Mouse (Mus musculus): ENCODE data around the gene Fbxo28. TPM values are rescaled to one million over a fixed set of nuclear protein-coding genes. Genes with fewer than 3 reads are reported as not detected.

Fbxo28 gene
- polyA plus RNA-seq, 1 experiment, result 7.3 TPM

GRCm38 (mm10) chr1:182282091-182283075 lies 59.0 kb downstream of the Fbxo28 start, which contains the start of gene Degs1:
Gene Degs1 (minus strand): TSS chr1:182282804.
- peaks cover 15% of the 10 kb centered on the region for H3K36me3 ChIP-seq (ENCODE audit: control insufficient read depth, insufficient read depth, low read length)
- under 1% methylated on average over 84 of the region's 94 CpGs for WGBS

GRCm38 (mm10) chr1:182281251-182281711 lies 60.1 kb downstream of the Fbxo28 start:
- TF ChIP-seq CTCF (IDR thresholded peaks at IDR 0.05; ENCODE audit: extremely low read depth, insufficient read depth, insufficient read length, insufficient replicate concordance), result no peak
- no peak for TF ChIP-seq POLR2A (IDR thresholded peaks at IDR 0.05; ENCODE audit: low read depth, low read length)
- H3K27me3 ChIP-seq (ENCODE audit: control insufficient read depth, insufficient read depth, low read length), result no peaks in the 10 kb centered on the region
- H3K4me1 ChIP-seq (ENCODE audit: control insufficient read depth, insufficient read depth, insufficient read length), result peaks cover 10% of the 10 kb centered on the region; the same call in 1 of the 2 replicates
- peak overlapping the region; percentile 19 for H3K4me3 ChIP-seq (ENCODE audit: extremely low read depth, insufficient read depth, insufficient read length)
- peaks cover 23% of the 10 kb centered on the region for H3K36me3 ChIP-seq (ENCODE audit: control insufficient read depth, insufficient read depth, low read length)
- 22% methylated on average over 9 of the region's 9 CpGs for WGBS
- no peak overlapping the region for H3K27ac ChIP-seq (ENCODE audit: insufficient read depth, low read length)
- no peak for DNase-seq (ENCODE audit: low read depth in 1 of 2, low spot score in 2 of 2)

More at GRCm38 (mm10) chr1:182282091-182283075, 59.0 kb downstream of the Fbxo28 start, which contains the start of gene Degs1:
- H3K27ac ChIP-seq (ENCODE audit: insufficient read depth, low read length), result peak within 1 kb of the TSS; percentile 92
- H3K4me3 ChIP-seq (ENCODE audit: extremely low read depth, insufficient read depth, insufficient read length), result peak within 1 kb of the TSS; percentile 96
- TF ChIP-seq POLR2A (IDR thresholded peaks at IDR 0.05; ENCODE audit: low read depth, low read length) (peak; percentile 83), CTCF (IDR thresholded peaks at IDR 0.05; ENCODE audit: extremely low read depth, insufficient read depth, insufficient read length, insufficient replicate concordance) (no peak)
- DNase-seq (ENCODE audit: low read depth in 1 of 2, low spot score in 2 of 2), result peak; percentile 70 to 93
- no peaks in the 10 kb centered on the region for H3K27me3 ChIP-seq (ENCODE audit: control insufficient read depth, insufficient read depth, low read length)
- peaks cover 10% of the 10 kb centered on the region; the same call in 1 of the 2 replicates for H3K4me1 ChIP-seq (ENCODE audit: control insufficient read depth, insufficient read depth, insufficient read length)

GRCm38 (mm10) chr1:182280577-182280976 lies 60.9 kb downstream of the Fbxo28 start:
- no peak overlapping the region for H3K27ac ChIP-seq (ENCODE audit: insufficient read depth, low read length)
- no peak for DNase-seq (ENCODE audit: low read depth in 1 of 2, low spot score in 2 of 2)
- TF ChIP-seq POLR2A (IDR thresholded peaks at IDR 0.05; ENCODE audit: low read depth, low read length), result no peak
- no peak for TF ChIP-seq CTCF (IDR thresholded peaks at IDR 0.05; ENCODE audit: extremely low read depth, insufficient read depth, insufficient read length, insufficient replicate concordance)
- H3K27me3 ChIP-seq (ENCODE audit: control insufficient read depth, insufficient read depth, low read length), result no peaks in the 10 kb centered on the region
- no peak overlapping the region for H3K4me3 ChIP-seq (ENCODE audit: extremely low read depth, insufficient read depth, insufficient read length)
- peaks cover 10% of the 10 kb centered on the region; the same call in 1 of the 2 replicates for H3K4me1 ChIP-seq (ENCODE audit: control insufficient read depth, insufficient read depth, insufficient read length)
- H3K36me3 ChIP-seq (ENCODE audit: control insufficient read depth, insufficient read depth, low read length), result peaks cover 28% of the 10 kb centered on the region
- 75% methylated on average over 11 of the region's 11 CpGs for WGBS

- H3K4me1 ChIP-seq (ENCODE audit: control insufficient read depth, insufficient read depth, insufficient read length), result peaks cover 10% of the 10 kb centered on the region; the same call in 1 of the 2 replicates
- TF ChIP-seq POLR2A (IDR thresholded peaks at IDR 0.05; ENCODE audit: low read depth, low read length), result no peak
- TF ChIP-seq CTCF (IDR thresholded peaks at IDR 0.05; ENCODE audit: extremely low read depth, insufficient read depth, insufficient read length, insufficient replicate concordance), result no peak
- H3K27ac ChIP-seq (ENCODE audit: insufficient read depth, low read length), result no peak overlapping the region
- H3K4me3 ChIP-seq (ENCODE audit: extremely low read depth, insufficient read depth, insufficient read length), result no peak overlapping the region
- peaks cover 31% of the 10 kb centered on the region for H3K36me3 ChIP-seq (ENCODE audit: control insufficient read depth, insufficient read depth, low read length)
- 91% methylated on average over 6 of the region's 6 CpGs for WGBS
- DNase-seq (ENCODE audit: low read depth in 1 of 2, low spot score in 2 of 2), result no peak
- no peaks in the 10 kb centered on the region for H3K27me3 ChIP-seq (ENCODE audit: control insufficient read depth, insufficient read depth, low read length)
Measured at GRCm38 (mm10) chr1:182280046-182280445, 61.4 kb downstream of the Fbxo28 start.

GRCm38 (mm10) chr1:182279436-182279835 lies 62.0 kb downstream of the Fbxo28 start:
- H3K27me3 ChIP-seq (ENCODE audit: control insufficient read depth, insufficient read depth, low read length), result no peaks in the 10 kb centered on the region
- no peak overlapping the region for H3K27ac ChIP-seq (ENCODE audit: insufficient read depth, low read length)
- H3K4me1 ChIP-seq (ENCODE audit: control insufficient read depth, insufficient read depth, insufficient read length), result peaks cover 10% of the 10 kb centered on the region; the same call in 1 of the 2 replicates
- peaks cover 31% of the 10 kb centered on the region for H3K36me3 ChIP-seq (ENCODE audit: control insufficient read depth, insufficient read depth, low read length)
- H3K4me3 ChIP-seq (ENCODE audit: extremely low read depth, insufficient read depth, insufficient read length), result no peak overlapping the region
- DNase-seq (ENCODE audit: low read depth in 1 of 2, low spot score in 2 of 2), result no peak
- WGBS, result 92% methylated on average over 4 of the region's 4 CpGs
- TF ChIP-seq POLR2A (IDR thresholded peaks at IDR 0.05; ENCODE audit: low read depth, low read length), result no peak
- TF ChIP-seq CTCF (IDR thresholded peaks at IDR 0.05; ENCODE audit: extremely low read depth, insufficient read depth, insufficient read length, insufficient replicate concordance), result no peak

- no peaks in the 10 kb centered on the region for H3K4me1 ChIP-seq (ENCODE audit: control insufficient read depth, insufficient read depth, insufficient read length)
- no peaks in the 10 kb centered on the region for H3K27me3 ChIP-seq (ENCODE audit: control insufficient read depth, insufficient read depth, low read length)
- no peak for DNase-seq (ENCODE audit: low read depth in 1 of 2, low spot score in 2 of 2)
- no peak overlapping the region for H3K27ac ChIP-seq (ENCODE audit: insufficient read depth, low read length)
- no peak overlapping the region for H3K4me3 ChIP-seq (ENCODE audit: extremely low read depth, insufficient read depth, insufficient read length)
- H3K36me3 ChIP-seq (ENCODE audit: control insufficient read depth, insufficient read depth, low read length), result peaks cover 31% of the 10 kb centered on the region
- WGBS, result 88% methylated on average over 6 of the region's 6 CpGs
- TF ChIP-seq CTCF (IDR thresholded peaks at IDR 0.05; ENCODE audit: extremely low read depth, insufficient read depth, insufficient read length, insufficient replicate concordance), result no peak
- no peak for TF ChIP-seq POLR2A (IDR thresholded peaks at IDR 0.05; ENCODE audit: low read depth, low read length)
Measured at GRCm38 (mm10) chr1:182275109-182275508, 66.3 kb downstream of the Fbxo28 start.
